Mouse (Mus musculus) heart, embryonic 11.5 days (tissue): ENCODE results near the gene Ocel1. TPM values are rescaled to one million over a fixed set of nuclear protein-coding genes. Genes with fewer than 3 reads are reported as not detected.
A peak's percentile ranks its signal among the peaks of the same experiment; 100 is the strongest.

ENCODE experiments used
- ATAC-seq: fragments of 200-750 bp; cut with Nextera tagmentation; replicated peaks from 2 replicates; pipeline ENCODE4 v1.8.0; 2017; ENCODE audit warnings: moderate library complexity; ENCODE audit not compliant: insufficient number of reproducible peaks, low FRiP score, low TSS enrichment
- H3K27ac ChIP-seq: fragments of 300-500 bp; sonication (generic); 2 replicates; pipeline ENCODE4 v1.5.1; 2014; ENCODE audit warnings: mild to moderate bottlenecking, low read depth, low read length
- H3K27me3 ChIP-seq: fragments of 300-500 bp; sonication (generic); 2 replicates; pipeline ENCODE4 v1.6.1; 2014; ENCODE audit warnings: mild to moderate bottlenecking, low read length, mixed read lengths; ENCODE audit not compliant: control insufficient read depth, insufficient read depth
- H3K36me3 ChIP-seq: fragments of 300-500 bp; sonication (generic); 2 replicates; pipeline ENCODE4 v1.6.1; 2014; ENCODE audit warnings: mild to moderate bottlenecking, low read length, moderate library complexity, mixed read lengths; ENCODE audit not compliant: control insufficient read depth, insufficient read depth
- H3K4me1 ChIP-seq: fragments of 300-500 bp; sonication (generic); 2 replicates; pipeline ENCODE4 v1.6.1; 2014; ENCODE audit warnings: low read length; ENCODE audit not compliant: control insufficient read depth, insufficient read depth
- H3K4me2 ChIP-seq: fragments of 300-500 bp; sonication (generic); 2 replicates; pipeline ENCODE4 v1.6.1; 2014; ENCODE audit warnings: mild to moderate bottlenecking, moderate library complexity
- H3K4me3 ChIP-seq: fragments of 300-500 bp; sonication (generic); 2 replicates; pipeline ENCODE4 v1.5.1; 2014; ENCODE audit warnings: low read depth, low read length
- H3K9ac ChIP-seq: fragments of 300-500 bp; sonication (generic); 2 replicates; pipeline ENCODE4 v1.6.1; 2014; ENCODE audit warnings: mild to moderate bottlenecking, low read depth, low read length, moderate library complexity
- H3K9me3 ChIP-seq: fragments of 300-500 bp; sonication (generic); replicated peaks from 2 replicates; pipeline ENCODE4 v1.6.1; 2016; ENCODE audit warnings: low read length; ENCODE audit not compliant: control insufficient read depth
- WGBS: fragments of 180-500 bp; shearing (Covaris S2); extraction: QIAGEN DNeasy Blood & Tissue Kit; methylation state at CpG from one replicate; pipeline ENCODE4 v1.1.7; 2014; ENCODE audit not compliant: insufficient replicate concordance; 5-methylcytosine and 5-hydroxymethylcytosine counted together
- polyA plus RNA-seq: library from polyadenylated mRNA; unstranded; fragments of >200 nt; fragmentation: Nextera tagmentation; extraction: Ambion mirVana; gene quantifications from 2 replicates; pipeline ENCODE4 v1.2.1, GENCODE M21; 2014

Ocel1 gene
- polyA plus RNA-seq, 1 experiment from 2014 or later: 2.7 TPM

- H3K9me3 ChIP-seq: no peaks in the 10 kb centered on the region
- peak within 1 kb of the TSS; percentile 93 for H3K4me2 ChIP-seq
- 61% methylated on average over 9 of the region's 9 CpGs for WGBS
- H3K36me3 ChIP-seq: no peaks in the 10 kb centered on the region; the same call in 1 of the 2 replicates
- peaks cover 15% of the 10 kb centered on the region for H3K4me1 ChIP-seq
- ATAC-seq: no peak
- peak within 1 kb of the TSS; percentile 86 for H3K9ac ChIP-seq
- H3K4me3 ChIP-seq: peak within 1 kb of the TSS; percentile 86
- H3K27ac ChIP-seq: peak within 1 kb of the TSS; percentile 73
- no peaks in the 10 kb centered on the region for H3K27me3 ChIP-seq
These were observed 24.5 kb downstream of the Ocel1 start, which contains the start of gene Ushbp1 for GRCm38 (mm10) chr8:71395629-71396028. Ushbp1 (minus strand) TSS chr8:71395802.

- peak within 1 kb of the TSS; percentile 86 for H3K4me3 ChIP-seq
- H3K4me2 ChIP-seq: peak within 1 kb of the TSS; percentile 93
- peak within 1 kb of the TSS; percentile 73 for H3K27ac ChIP-seq
- peaks cover 15% of the 10 kb centered on the region for H3K4me1 ChIP-seq
- 1% methylated on average over 34 of the region's 34 CpGs for WGBS
- no peaks in the 10 kb centered on the region; the same call in 1 of the 2 replicates for H3K36me3 ChIP-seq
- peak; percentile 92 for ATAC-seq
- H3K27me3 ChIP-seq: no peaks in the 10 kb centered on the region
- H3K9me3 ChIP-seq: no peaks in the 10 kb centered on the region
- peak within 1 kb of the TSS; percentile 86 for H3K9ac ChIP-seq
These were observed 25.7 kb downstream of the Ocel1 start, which contains the start of gene Babam1 for GRCm38 (mm10) chr8:71396639-71397305. Babam1 (plus strand) TSS chr8:71396861.

- peak overlapping the region; percentile 93 for H3K4me2 ChIP-seq
- no peaks in the 10 kb centered on the region for H3K9me3 ChIP-seq
- no peak overlapping the region for H3K27ac ChIP-seq
- no peak for ATAC-seq
- 83% methylated on average over 12 of the region's 12 CpGs for WGBS
- H3K4me3 ChIP-seq: peak overlapping the region; percentile 86; the same call in 1 of the 2 replicates
- no peaks in the 10 kb centered on the region for H3K27me3 ChIP-seq
- no peaks in the 10 kb centered on the region; the same call in 1 of the 2 replicates for H3K36me3 ChIP-seq
- H3K4me1 ChIP-seq: peaks cover 15% of the 10 kb centered on the region
- H3K9ac ChIP-seq: peak overlapping the region; percentile 86; the same call in 1 of the 2 replicates
These were observed 26.6 kb downstream of the Ocel1 start for GRCm38 (mm10) chr8:71397701-71398100.

GRCm38 (mm10) chr8:71400826-71401225, 29.7 kb downstream of the Ocel1 start:
- Histone ChIP-seq H3K9ac (no peak overlapping the region), H3K36me3 (no peaks in the 10 kb centered on the region; the same call in 1 of the 2 replicates), H3K9me3 (no peaks in the 10 kb centered on the region), H3K27me3 (no peaks in the 10 kb centered on the region), H3K4me2 (no peak overlapping the region), H3K27ac (no peak overlapping the region), H3K4me1 (peaks cover 14% of the 10 kb centered on the region), H3K4me3 (no peak overlapping the region)
- WGBS: 83% methylated on average over 2 of the region's 2 CpGs
- ATAC-seq: no peak

GRCm38 (mm10) chr8:71401454-71401853, 30.4 kb downstream of the Ocel1 start:
- Histone ChIP-seq H3K27me3 (no peaks in the 10 kb centered on the region), H3K4me3 (no peak overlapping the region), H3K9ac (no peak overlapping the region), H3K27ac (no peak overlapping the region), H3K9me3 (no peaks in the 10 kb centered on the region), H3K4me1 (peaks cover 11% of the 10 kb centered on the region), H3K36me3 (no peaks in the 10 kb centered on the region; the same call in 1 of the 2 replicates), H3K4me2 (no peak overlapping the region)
- no peak for ATAC-seq

GRCm38 (mm10) chr8:71402446-71402964, 31.4 kb downstream of the Ocel1 start:
- Histone ChIP-seq H3K9ac (no peak overlapping the region), H3K4me2 (no peak overlapping the region), H3K36me3 (no peaks in the 10 kb centered on the region; the same call in 1 of the 2 replicates), H3K27ac (no peak overlapping the region), H3K9me3 (no peaks in the 10 kb centered on the region), H3K4me3 (no peak overlapping the region), H3K27me3 (no peaks in the 10 kb centered on the region), H3K4me1 (peaks cover 10% of the 10 kb centered on the region)
- ATAC-seq: no peak
- 89% methylated on average over 9 of the region's 9 CpGs for WGBS

- Histone ChIP-seq H3K4me1 (peaks cover 7% of the 10 kb centered on the region), H3K9ac (no peak overlapping the region), H3K4me2 (no peak overlapping the region), H3K4me3 (no peak overlapping the region), H3K27me3 (no peaks in the 10 kb centered on the region), H3K36me3 (peaks cover 3% of the 10 kb centered on the region; the same call in 1 of the 2 replicates), H3K27ac (no peak overlapping the region), H3K9me3 (no peaks in the 10 kb centered on the region)
- WGBS: 61% methylated on average over 6 of the region's 6 CpGs
- no peak for ATAC-seq
These were observed 32.2 kb downstream of the Ocel1 start for GRCm38 (mm10) chr8:71403107-71403885.

- ATAC-seq: no peak
- no peak overlapping the region for H3K4me2 ChIP-seq
- H3K36me3 ChIP-seq: peaks cover 9% of the 10 kb centered on the region
- no peaks in the 10 kb centered on the region for H3K9me3 ChIP-seq
- no peak overlapping the region for H3K9ac ChIP-seq
- no peak overlapping the region for H3K27ac ChIP-seq
- WGBS: 89% methylated on average over 8 of the region's 8 CpGs
- no peak overlapping the region for H3K4me3 ChIP-seq
- H3K4me1 ChIP-seq: peaks cover 7% of the 10 kb centered on the region
- no peaks in the 10 kb centered on the region for H3K27me3 ChIP-seq
These were observed 32.9 kb downstream of the Ocel1 start for GRCm38 (mm10) chr8:71404011-71404410.
